Mouse (Mus musculus): Measurements from ENCODE around the gene Vstm4. TPM values are rescaled to one million over a fixed set of nuclear protein-coding genes. Genes with fewer than 3 reads are reported as not detected.

Vstm4 gene
- total RNA-seq, 2 experiments from 2014 or later = 4.6 to 5.4 TPM

Other genes with a start within 250 kb of the Vstm4 start
- under 1 TPM in 1 of 2 experiments, not detected in 1; 0.11 TPM for gene 3425401B19Rik, start 171.5 kb upstream of the Vstm4 start, total RNA-seq (2021)
- gene Tmem273, start 70.8 kb upstream of the Vstm4 start, total RNA-seq (2021) = under 1 TPM; 0.24 to 0.47 TPM
- not detected for gene Fam170b, start 22.8 kb upstream of the Vstm4 start, total RNA-seq (2021)
- under 1 TPM; 0.13 to 0.99 TPM for gene Lrrc18, start 134.6 kb downstream of the Vstm4 start, total RNA-seq (2021)

All from left cerebral cortex, postnatal 10 days (tissue).